Mouse (Mus musculus) embryonic fibroblast, embryonic 13.5 days (primary cell): ENCODE measurements around the gene Ylpm1. TPM values are rescaled to one million over a fixed set of nuclear protein-coding genes. Genes with fewer than 3 reads are reported as not detected.

Source experiments
- H3K27ac ChIP-seq: 2 replicates; pipeline ENCODE4 v1.5.1; 2012; ENCODE audit warnings: low read length, control low read depth, inconsistent platforms; ENCODE audit not compliant: insufficient read depth
- H3K4me1 ChIP-seq: 2 replicates; pipeline ENCODE4 v1.6.1; 2011; ENCODE audit warnings: low read length; ENCODE audit not compliant: control insufficient read depth, insufficient read depth
- H3K4me3 ChIP-seq: 2 replicates; pipeline ENCODE4 v1.5.1; 2011; ENCODE audit warnings: mild to moderate bottlenecking, control low read depth, low read length; ENCODE audit not compliant: insufficient read depth
- CTCF ChIP-seq: IDR thresholded peaks from 2 replicates; pipeline ENCODE4 v1.5.1; 2011; ENCODE audit warnings: mild to moderate bottlenecking, control low read depth, low read length, moderate library complexity, borderline replicate concordance; ENCODE audit not compliant: insufficient read depth
- POLR2A ChIP-seq: IDR thresholded peaks from 2 replicates; pipeline ENCODE4 v1.6.1; 2011; ENCODE audit warnings: low read depth, mild to moderate bottlenecking, control low read depth, low read length, moderate library complexity
- polyA plus RNA-seq: library from polyadenylated mRNA; stranded (reverse); fragments of >200 nt; gene quantifications from 2 replicates; pipeline ENCODE4 v1.2.4, GENCODE M21; 2011; ENCODE audit warnings: low read depth; ENCODE audit not compliant: missing spikeins, insufficient read length

The Ylpm1 gene
- 48.7 and 61.3 TPM in 2 replicates for polyA plus RNA-seq

DNA sequence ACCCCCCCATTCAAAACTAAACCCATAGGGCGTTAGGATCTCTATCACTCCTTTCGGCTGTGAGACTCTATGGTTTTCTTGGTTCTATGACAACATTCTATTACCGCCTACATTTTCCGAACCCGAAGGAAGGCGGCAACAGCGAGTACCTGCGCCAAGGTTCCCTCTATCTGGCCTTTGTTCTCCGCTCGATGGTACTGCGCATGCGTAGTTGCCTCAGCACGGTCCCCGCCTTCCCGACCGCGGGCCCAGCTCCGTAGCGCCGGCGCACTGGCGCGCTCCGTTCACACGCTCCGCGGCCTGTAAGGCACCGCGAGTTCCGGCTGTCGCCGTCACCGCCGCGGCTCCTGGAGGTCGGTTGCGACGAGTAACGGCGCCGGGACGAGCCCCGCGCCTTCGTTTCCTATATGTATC lies at the start of gene Ylpm1:
Ylpm1 (plus strand) TSS at position 239 of the 414 bp plus-strand sequence.
- peak; percentile 94 for TF ChIP-seq POLR2A
- TF ChIP-seq CTCF, result peak; percentile 35; the same call in 1 of the 2 replicates
- Histone ChIP-seq H3K27ac (no peak within 1 kb of the TSS), H3K4me3 (peak within 1 kb of the TSS; percentile 93), H3K4me1 (peaks cover 8% of the 10 kb centered on the region)

GRCm38 (mm10) chr12:84947894-84948583 lies 48.1 kb upstream of the Ylpm1 start:
- no peak overlapping the region for H3K4me3 ChIP-seq
- no peak overlapping the region for H3K27ac ChIP-seq
- TF ChIP-seq POLR2A (no peak), CTCF (no peak)
- no peaks in the 10 kb centered on the region; the same call in 1 of the 2 replicates for H3K4me1 ChIP-seq

GRCm38 (mm10) chr12:84948584-84949285 lies 47.4 kb upstream of the Ylpm1 start:
- Histone ChIP-seq H3K4me1 (no peaks in the 10 kb centered on the region; the same call in 1 of the 2 replicates), H3K4me3 (no peak overlapping the region), H3K27ac (no peak overlapping the region)
- TF ChIP-seq POLR2A (no peak), CTCF (no peak)

GRCm38 (mm10) chr12:84950763-84951162 lies 45.4 kb upstream of the Ylpm1 start:
- no peaks in the 10 kb centered on the region; the same call in 1 of the 2 replicates for H3K4me1 ChIP-seq
- TF ChIP-seq CTCF (no peak), POLR2A (no peak)
- no peak overlapping the region for H3K27ac ChIP-seq
- H3K4me3 ChIP-seq, result no peak overlapping the region

- H3K27ac ChIP-seq, result no peak overlapping the region
- no peak overlapping the region for H3K4me3 ChIP-seq
- no peak for TF ChIP-seq POLR2A
- TF ChIP-seq CTCF, result no peak
- no peaks in the 10 kb centered on the region; the same call in 1 of the 2 replicates for H3K4me1 ChIP-seq
Measured at GRCm38 (mm10) chr12:84951531-84951930, 44.6 kb upstream of the Ylpm1 start.

DNA sequence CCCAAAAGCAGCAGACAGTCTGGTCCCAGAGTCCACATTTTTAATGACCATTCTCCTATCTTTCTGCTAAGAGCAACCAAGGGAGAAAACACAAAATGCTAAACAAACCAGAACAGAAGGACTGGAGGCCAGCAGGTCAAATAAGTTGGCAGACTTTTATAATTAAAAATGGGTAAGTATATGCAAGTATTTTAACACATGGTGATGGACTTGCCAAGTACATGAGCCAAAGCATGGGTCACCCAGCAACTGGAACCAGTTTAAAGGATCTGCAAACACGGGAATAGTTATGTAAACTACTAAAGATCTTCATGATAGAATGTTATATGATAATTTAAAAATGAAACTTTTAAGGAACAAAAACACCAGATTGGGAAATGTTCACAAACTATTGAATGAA lies 43.8 kb upstream of the Ylpm1 start:
- no peak overlapping the region for H3K27ac ChIP-seq
- H3K4me3 ChIP-seq, result no peak overlapping the region
- no peaks in the 10 kb centered on the region; the same call in 1 of the 2 replicates for H3K4me1 ChIP-seq
- TF ChIP-seq POLR2A (no peak), CTCF (no peak)

DNA sequence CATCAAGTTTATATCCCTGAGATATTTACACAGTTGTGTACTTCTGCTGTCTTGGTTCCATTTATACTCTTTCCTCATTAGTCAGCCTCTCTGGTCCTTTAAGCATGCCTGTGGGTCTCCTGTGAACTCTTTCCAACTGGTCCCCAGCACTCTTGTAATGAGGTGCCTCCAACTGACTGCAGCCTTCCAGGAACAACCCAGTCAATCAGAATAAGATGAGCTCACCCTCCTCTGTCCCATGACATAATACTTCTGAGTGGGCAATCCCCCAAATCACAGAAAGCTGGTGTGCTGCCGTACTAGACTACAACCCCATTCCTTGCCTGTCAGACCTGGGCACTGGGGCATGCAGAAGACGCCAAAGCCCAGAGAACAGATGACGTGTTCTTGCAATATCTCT lies 39.8 kb upstream of the Ylpm1 start:
- H3K27ac ChIP-seq, result no peak overlapping the region
- TF ChIP-seq POLR2A (no peak), CTCF (no peak)
- H3K4me1 ChIP-seq, result no peaks in the 10 kb centered on the region; the same call in 1 of the 2 replicates
- H3K4me3 ChIP-seq, result no peak overlapping the region

DNA sequence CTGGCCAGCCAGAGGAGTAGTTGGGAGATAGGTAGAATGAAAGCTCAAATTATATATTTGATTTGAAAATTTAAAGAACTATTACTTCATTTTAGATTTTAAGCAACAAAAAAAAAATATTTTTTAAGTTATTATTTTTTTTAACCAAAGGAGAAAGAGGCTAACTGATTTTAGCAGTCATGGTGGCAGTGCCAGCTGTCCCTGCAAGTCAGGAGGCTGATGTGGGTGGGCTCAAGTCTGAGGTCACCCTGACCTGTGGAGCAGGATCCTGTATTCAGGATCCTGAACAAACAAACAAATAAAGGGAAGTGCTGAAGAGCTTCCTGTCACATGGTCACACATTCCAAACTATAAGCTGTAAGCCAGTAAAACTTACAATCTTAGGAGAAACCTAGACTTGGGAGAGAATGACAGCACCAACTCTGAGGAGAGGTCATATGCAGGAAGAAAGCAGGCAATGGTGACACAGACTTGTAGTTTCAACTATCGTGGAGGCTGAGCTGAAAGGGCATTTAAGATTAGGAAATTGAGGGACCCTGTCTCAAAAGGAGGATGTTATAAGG lies 37.2 kb upstream of the Ylpm1 start:
- Histone ChIP-seq H3K4me3 (no peak overlapping the region), H3K4me1 (no peaks in the 10 kb centered on the region), H3K27ac (no peak overlapping the region)
- no peak for TF ChIP-seq POLR2A
- no peak for TF ChIP-seq CTCF

DNA sequence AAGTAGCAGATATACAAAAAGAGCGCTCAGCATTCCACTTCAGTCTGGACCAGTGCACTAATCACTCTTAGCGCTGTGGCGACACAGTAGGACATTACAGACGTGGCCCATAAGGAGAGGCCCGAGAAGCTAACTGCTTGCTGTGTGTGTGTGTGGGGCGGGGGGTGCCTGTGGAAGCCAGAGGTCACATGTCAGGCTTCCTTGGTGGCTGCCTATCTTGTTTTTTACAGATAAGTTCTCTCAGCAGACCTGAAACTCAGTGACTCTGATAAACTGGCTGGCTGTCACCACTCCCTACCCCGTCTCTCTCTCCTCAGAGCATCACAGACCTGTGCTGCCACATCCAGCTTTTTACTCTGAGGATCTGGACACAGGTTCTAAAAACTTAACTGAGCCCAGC lies 33.5 kb upstream of the Ylpm1 start:
- no peaks in the 10 kb centered on the region for H3K4me1 ChIP-seq
- no peak overlapping the region for H3K27ac ChIP-seq
- TF ChIP-seq CTCF (no peak), POLR2A (no peak)
- H3K4me3 ChIP-seq, result no peak overlapping the region
